Mouse (Mus musculus) kidney, adult 9 months (tissue): ENCODE results near the gene Extl1.

Source experiments
- DNase-seq: peaks from one replicate; pipeline ENCODE4 v3.0.0; 2022

Gene Extl1

DNA sequence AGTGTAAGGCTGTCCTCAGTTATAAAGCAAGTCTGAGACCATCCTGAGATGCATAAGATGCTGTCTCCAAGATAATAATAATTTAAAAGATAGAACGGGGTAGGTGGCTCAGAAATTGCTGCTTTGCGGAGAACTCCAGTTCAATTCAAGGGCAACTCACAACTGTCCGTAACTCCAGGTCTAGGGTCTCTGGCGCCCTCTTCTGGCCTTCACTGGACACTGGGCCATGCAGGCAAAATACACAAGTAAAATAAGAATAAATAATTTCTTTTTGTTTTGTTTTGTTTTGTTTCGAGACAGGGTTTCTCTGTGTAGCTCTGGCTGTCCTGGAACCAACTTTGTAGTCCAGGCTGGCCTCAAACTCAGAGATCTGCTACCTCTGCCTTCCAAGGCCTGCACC is 4.7 kb upstream of the Extl1 start:
- DNase-seq: peak; percentile 84

DNA sequence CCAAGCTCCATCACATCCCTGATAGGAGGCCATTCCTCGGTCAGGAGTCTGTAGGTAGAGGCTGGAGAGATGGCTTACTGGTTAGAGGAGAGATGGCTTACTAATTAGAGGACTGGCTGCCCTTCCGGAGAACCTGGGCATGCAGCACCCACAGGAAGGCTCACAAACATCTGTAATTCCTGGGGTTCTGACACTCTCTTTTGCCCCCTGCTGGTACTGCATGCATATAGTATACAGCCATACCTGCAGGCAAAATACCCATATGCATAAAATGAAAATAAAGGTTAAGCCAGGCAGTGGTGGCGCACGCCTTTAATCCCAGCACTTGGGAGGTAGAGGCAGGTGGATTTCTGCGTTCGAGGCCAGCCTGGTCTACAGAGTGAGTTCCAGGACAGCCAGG is 3.6 kb upstream of the Extl1 start:
- peak; percentile 70 for DNase-seq

DNA sequence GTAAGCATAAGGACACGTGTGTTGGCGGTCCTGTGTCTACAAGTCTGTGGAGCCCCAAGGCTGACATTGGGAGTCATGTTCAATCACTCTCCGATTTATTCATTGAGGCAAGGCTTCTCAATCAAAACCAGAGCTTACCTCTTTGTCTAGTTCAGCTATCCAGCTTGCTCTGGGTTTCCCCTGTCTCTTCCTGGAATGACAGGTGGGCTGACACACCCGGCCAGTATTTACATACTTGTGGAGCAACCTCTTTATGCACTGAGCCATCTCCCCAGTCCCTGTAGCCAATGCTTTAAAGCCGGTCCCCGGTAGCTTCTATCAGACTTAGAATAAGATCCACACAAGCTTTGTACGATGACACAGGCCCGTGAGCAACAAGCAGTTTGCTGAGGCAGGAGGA is 4.1 kb downstream of the Extl1 start:
- DNase-seq: no peak

DNA sequence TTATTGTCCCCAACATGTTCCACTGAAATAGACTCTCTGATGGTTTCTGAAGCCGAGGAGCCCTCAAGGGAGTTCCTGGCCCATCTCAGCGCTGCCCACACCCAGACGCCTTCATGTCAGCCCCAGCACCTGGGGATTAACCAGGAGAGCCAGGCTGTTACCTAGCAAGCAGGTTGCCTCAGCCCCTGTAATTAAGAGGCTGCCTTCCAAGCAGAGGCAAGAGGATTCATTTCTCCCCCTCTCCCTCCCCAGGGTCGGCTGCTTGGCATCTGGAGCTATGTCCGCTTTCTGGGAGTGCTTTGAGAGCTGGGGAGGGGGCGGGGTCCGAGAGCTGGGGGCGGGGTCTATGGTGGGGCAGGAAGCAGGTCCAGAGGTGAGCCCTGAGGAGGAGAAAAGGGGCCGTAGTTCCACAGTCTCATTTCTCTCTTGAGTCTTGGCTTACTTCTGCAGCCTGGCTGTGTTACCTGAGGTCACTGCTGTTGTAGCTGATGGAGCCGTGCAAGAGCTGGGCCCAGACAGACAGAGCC is 5.5 kb downstream of the Extl1 start:
- no peak for DNase-seq

DNA sequence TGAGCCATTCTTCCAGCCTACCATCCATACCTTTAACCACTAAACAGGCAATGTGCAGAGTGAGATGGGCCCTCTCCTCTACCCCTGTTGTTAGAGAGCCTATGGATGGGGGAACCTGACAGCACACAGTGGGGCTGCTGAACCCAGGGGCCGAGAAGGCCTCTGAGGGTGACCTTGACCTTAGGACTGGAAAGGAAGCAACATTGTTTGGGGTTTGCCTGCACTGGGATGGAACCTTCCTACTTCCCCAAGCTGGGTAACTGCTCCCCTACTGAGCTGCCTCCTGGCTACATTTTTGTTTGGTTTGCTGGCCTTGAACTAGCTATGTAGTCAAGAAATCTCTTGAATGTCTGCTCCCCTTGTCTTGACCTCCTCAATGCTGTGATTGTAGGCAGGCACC is 9.3 kb downstream of the Extl1 start:
- DNase-seq: no peak

DNA sequence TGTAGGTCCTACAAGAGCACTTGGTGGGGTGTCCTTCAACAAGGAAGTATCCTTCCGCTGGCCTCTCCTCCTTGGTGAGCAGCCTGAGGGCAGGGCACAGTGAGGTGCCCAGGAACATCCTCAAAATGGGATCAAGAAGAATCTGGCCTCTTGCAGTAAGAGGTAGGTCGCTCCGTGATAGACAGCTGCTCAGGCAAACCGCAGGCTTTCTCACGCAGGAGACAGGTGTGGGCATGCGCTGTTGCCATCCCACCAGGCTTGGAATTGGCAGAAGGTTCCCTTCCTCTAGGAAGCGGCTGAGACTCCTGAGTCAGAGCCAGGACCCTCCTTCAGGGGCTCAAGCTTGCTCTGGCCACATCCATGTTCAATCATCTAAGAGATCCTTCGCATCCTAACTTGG is 10.4 kb downstream of the Extl1 start:
- DNase-seq: no peak

DNA sequence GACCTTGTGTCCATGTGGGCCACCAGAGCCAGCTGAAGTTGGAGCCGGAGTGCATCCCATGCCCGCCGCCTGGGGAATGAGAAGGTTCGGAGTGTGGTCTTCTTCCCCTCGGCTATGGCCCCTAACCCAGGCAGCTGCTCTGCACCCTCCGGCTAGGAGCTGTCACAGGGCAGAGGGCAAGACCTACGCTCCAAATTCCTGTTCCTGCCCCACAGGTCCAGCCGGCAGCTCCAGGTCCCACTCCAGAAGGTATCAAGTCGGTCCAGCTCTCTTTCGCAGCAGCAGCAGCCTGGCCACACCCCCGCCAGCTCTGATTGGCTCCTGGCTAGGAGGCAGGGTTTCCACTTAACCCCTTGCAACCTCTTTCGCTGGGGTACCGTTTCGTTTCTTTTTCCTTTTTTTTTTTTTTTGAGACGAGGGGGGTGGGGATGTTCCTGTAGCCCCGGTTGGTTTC is 11.3 kb downstream of the Extl1 start:
- peak; percentile 80 for DNase-seq

DNA sequence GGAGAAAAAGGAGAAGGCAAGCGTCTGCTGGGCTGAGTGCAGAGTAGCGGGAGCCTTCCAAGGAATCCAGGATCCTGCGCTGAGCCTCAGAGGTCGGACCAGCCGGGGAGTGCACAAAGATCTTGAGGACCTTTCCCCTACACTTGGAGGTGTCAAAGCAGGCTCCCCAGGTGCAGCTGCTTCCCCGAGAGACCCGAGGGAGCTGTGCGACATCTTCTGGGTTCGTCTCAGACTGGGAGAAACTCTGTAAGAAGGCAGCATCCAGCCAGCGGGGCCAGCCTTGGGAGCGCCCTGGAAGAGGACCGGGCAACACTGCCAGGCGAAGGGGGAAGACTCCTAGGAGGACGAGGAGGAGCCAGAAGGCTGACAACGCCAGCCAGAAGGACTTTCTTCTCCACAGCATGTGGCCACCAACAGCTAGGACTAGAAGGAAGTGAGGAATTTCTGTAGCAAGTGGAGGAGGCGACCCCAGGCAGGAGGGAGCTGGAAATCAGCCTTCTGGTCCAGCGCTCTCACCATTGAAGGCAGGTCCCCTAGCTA is 12.3 kb downstream of the Extl1 start:
- DNase-seq: no peak

DNA sequence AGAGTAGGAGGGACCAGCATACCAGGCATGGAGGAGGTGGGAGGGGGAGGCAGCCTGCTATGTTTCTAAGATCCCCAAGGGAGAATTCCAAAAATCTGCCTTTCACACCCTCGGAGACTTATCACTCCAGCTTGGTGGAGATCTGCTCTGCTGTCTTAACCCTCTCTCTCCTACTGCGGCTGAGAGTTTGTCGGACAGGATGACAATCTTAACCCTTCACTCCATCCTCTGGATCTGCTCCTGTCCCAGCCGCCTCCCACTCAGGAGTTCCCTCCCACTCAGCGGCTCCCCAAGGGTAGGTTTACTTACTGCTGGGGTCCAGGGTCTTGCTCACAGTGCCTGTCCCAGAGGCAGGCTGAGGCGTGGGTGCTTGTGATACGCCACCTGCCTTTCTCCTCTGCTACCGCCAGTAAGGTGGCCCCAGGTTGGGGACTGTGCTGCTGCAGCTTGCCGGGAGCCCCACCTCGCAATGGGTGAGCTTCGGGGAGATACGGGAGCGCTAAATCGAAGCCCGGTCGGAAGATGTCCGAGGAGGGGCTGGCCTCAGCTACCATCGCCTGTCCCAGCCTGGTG is 12.9 kb downstream of the Extl1 start:
- DNase-seq: no peak

DNA sequence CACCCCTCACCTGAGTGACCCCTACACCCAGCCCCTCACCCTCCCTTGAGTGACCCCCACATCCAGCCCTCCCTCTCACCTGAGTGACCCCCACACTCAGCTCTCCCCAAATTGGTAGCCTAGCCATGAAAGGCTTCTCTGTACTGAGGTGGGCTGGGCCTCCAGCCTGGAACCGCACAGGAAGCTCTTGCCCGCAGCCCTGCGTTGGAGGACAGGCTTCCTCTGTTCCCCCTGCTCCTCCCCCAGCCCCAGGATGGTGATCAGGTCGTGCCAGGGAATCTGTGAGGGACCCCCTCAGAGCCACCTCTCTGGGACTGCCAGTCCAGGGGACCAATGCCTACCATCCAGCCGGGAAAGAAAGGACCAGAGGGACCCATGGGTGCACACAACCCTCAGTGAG is 18.4 kb downstream of the Extl1 start:
- no peak for DNase-seq

DNA sequence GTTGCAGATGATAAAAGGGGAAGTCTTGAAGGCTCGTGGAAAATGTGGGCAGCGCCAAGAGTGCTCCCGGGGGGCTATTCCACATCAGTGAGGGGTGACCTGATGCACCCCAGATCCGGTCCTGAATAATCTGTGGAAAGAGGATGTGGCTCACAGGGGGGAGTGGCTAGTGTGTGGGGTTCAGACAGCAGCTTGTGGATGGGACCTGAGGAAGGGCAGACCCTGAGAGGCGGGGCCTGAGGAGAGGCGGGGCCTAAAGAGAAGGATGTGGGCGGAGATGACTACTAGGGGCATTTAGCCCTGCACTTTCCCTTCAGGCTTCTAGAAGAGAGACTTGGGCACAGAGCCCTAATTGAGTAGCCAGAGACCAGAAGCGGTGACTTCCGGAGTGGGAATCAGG is 21.1 kb downstream of the Extl1 start:
- peak; percentile 67 for DNase-seq

DNA sequence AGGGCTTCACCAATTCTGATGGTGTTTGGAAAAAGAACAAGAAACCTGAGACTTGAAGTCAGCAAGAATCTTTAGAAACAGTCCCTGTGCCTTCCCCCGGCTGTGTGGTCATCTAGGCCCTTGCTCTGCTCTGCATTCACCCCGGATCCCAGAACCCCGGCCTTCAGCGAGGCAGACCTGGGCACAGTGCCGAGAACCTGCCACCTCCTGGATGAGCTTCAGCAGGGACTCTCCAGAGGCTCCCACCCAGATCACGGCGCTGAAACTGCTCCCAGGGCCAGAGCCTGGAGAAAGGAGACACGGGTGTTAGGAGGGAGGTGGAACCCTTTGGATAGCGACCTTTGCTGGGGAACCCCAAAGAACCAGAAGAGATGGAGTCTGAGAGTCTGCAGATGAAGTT is 21.5 kb downstream of the Extl1 start:
- DNase-seq: no peak

DNA sequence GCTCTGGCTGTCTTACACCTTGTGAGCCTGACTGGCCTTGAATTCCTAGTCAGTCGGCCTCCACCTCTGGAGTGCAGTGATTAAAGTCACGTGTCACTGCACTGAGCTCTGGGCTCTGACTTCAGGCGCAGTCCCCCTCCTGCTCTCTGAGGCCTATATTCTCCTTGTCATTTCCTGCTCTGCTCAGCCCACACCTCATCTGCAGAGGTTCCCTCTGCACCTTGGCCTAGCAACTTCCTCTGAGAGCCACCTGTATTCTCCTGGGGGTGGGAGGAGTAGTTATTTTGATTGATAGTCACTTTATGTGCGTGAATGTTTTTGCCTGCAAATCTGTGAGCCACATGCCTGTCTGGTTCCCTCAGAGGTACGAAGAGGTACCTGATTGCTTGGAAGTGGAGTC is 22.4 kb downstream of the Extl1 start:
- DNase-seq: no peak

DNA sequence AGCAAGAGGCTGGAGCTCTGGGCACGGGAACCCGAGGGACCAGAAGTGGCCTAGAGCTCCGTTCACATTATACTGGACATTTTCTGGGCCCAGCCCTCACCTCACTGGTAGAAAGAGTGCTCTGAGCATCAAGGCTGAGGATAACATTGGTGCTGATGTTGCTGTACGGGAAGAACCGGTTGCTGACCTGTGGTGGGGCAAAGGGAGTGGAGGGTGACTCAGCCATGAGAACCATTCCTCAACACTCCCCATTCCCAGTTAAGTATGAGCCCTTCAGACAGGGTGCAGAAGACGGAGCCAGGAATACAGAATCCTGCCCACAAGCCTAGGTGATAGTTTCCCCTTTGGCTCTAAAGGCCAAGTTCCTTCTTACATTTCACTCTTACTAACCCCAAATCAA is 24.0 kb downstream of the Extl1 start:
- no peak for DNase-seq

DNA sequence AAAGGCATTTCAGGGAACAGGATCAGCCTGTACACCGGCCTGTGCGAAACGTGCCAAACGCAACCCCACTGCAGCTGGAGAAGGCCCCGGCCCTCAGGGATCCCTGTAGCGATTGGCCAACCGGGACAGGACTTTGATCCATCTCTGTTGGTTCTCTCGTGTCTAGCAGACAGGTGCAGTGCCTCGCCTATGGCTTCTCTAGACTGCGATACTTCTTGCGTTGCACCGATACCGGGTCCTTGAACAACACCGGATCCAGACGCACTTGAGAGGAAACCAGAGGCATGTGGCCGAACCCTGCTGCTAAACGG is 26.2 kb downstream of the Extl1 start:
- no peak for DNase-seq

DNA sequence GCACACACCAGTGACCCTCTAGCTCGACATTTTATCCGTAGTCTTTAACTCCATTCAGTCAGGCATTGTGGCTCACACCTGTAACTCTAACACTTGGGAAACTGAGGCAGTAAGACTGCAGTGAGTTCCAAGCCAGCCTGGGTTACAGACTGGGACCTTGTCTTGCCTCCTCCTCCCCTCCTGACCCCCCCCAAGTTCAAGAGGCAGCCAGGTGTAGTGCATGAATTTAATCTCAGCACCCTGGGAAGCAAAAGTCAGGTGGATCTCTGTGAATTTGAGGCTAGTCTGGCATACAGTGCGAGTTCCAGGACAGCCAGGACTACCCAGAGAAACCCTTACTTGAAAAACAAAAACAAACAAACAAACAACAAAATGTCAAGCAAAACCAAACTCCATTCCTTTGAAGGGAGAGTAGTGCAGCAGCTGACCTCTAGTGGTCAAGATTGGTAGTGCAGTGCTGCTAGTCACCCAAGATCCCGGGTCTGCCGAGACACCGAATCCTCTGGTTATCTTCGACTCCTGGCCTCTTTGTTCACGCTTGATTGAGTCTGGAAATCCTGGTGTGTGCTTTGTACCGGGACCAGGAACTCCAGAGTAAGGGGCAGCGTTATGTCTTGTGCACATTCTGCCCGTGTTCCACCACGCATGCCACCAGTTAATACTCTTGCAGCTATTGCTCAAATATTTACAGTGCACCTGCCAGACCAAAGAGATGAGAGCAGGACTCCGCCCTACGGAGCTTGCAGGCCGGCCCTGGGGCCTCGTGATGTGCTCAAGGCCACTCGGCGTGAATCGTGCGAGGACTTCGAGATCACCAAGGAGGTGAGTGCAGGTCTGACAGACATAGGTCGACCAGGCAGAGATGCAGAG is 26.8 kb downstream of the Extl1 start:
- peak; percentile 93 for DNase-seq

DNA sequence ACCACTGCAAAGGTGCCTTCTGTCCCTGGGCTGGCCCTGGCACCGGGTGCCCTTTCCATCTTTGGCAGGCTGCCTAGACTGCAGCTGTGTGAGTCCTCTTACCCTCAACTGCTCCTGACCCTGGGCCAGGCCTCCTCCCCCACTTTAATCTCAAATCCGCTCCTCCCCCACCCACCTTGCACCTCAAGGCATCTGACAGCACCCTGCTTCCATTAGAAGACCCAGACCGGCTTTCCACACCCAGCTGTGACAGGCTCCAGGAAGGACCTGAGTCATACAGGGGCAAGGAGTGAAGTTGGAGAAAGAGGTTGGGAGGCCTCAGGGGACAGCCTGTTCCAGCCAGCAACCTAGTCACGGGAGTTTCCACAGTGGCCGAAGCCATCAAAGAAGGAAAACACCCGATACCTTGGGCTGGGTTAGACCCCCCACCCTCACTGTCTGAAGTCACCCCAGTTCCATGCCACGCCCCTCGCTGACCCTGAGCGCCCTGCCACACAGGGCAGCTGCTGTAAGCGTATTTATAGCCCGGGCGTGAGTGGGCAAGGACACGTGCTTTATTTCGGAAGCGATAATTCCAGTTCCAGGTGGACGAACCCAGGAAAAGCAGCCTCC is 27.7 kb downstream of the Extl1 start:
- DNase-seq: peak; percentile 94

DNA sequence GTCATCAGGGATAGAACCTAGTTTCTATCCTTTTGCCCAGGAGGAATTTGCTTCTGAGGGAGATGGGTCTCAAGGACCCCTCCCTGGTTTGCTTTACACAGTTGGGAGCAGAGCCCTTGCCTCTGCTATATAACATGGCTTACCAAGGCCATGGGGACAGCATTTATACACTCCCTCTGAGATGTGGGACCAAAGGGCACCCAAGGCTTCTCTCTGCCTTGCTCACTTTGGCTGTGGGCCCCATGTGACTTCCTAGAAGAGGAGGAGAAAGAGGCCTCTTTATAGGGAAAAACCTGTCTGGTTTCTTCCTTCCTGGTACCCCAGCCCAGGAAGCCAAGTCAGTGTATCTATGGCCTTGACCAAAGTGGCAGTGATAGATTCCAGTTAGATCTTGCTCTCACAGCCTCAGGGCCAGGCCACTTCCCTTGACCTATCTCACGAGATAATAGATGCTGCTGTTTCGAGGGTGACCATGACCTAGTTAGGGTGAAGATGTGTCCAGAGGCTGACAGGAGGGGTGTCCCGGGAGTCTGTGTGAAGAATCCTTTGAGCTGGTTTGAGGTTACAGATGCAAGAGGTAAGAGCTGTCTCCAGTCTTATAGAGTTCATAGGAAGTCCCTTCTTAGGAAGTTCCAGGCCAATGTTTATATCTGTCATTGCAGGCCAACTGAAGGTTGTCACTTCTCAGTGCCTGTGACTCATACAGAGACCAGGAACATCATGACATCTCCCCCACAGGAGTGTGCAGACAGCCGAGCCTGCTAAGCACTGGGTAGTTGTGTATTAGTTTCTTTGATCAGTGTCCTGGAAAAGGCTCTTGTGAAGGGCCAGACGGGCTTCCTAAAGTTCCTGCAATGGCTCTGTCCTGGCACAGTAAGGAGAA is 29.9 kb downstream of the Extl1 start:
- no peak for DNase-seq

DNA sequence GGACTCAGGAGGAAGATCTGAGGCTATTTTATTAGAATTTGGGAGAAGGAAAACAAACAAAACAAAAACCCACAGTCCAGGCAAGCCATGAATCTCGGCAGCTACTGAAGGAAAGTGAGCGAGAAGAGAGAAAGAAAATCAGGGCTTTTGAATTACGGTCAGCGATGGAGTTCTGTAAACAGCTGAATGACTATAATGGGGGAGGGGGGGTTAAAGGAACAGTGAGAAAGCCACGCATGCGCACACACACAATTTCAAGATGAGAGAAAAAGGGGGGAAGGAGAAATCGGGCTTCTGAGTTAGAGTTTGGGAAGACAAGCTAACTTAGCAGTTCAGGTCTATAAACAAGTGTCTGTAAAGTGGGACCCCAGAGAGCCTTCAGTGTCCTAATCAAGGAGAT is 30.7 kb downstream of the Extl1 start:
- DNase-seq: no peak

DNA sequence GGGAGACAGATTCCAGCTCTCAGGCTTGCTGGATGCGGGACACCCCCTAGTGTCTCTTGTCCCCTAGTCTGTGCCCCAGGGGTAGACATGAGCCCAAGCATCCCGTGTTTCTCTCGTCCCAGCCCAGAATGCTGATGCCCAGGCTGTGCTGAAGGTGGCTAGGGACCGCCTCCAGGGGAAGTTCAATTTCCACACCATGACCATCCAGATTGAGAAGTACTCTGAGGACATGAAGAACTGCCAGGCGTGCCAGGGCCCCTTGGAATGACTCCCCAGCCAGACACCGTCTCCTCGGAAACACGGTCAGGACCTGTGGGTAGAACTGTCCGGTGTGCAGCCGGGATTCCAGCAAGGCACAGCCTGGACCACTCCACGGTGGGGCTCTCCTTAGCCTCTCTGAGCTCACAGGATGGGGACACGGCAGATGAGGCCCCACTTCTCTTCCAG is 31.4 kb downstream of the Extl1 start:
- DNase-seq: no peak

DNA sequence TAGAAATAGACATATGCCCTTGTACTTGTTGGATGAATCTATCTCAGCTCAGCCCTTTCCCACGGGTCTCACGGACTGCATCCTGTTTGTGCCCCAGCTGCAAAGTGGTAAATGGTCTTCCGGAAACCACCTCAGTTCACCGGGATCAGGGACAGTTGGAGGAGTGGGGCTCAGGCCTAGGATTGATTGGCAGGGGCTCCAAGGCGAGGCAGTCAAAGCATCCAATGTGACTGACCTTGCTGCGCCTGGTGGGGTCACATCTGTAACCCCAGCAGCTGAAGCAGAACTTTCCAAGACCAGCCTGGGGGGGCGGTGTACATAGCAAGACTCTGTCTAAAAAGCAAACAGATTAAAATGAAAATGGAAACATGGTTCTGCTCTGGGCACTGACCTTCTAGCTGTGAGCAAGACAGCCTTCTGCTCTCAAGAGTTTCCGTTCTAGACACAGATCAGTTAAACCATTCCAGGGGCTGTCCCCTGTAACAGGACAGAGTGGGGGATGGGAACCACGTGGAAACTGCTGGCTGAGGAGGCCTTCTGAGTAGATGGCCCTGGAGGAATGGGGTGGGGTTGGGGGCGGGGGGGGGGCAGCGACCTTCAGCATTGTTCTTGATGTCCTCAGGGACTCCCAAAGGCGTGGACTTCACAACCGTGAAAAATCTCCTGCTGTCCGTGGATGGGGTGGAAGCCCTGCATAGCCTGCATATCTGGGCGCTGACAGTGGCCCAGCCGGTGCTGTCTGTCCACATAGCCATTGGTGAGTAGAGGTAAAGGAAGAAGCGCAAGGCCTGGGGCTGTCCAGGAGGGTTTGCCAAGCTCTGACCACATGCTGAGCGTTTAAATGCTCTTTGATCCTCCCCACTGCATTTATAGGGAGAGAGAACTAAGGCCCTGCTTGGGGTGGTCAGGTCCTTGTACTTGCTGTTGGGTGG is 32.1 kb downstream of the Extl1 start:
- no peak for DNase-seq

DNA sequence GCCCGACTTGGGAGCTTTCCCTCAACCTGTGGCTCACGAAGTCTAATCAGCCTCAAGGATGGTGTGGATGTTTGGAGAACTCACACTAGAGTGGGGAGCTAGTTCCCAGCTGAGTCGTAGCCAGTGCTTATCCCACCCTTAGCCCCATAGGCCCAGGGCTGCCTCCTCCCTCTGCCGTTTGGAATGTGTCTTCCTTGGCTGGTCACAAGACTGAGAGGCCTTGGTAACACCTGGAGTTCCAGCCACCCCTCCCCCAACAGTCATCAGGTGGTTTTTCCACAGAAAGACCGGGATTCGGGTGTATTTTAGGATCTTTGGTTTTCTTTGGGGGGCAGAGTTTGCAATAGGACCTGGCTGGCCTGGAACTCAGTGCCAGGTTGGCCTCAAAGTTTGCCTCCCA is 33.0 kb downstream of the Extl1 start:
- DNase-seq: no peak
